Mouse (Mus musculus) forebrain, embryonic 15.5 days (tissue): ENCODE results near the gene Macrod1. TPM values are rescaled to one million over a fixed set of nuclear protein-coding genes. Genes with fewer than 3 reads are reported as not detected.
A peak's percentile ranks its signal among the peaks of the same experiment; 100 is the strongest.

Experiments used
- ATAC-seq: fragments of 200-750 bp; cut with Nextera tagmentation; replicated peaks from 2 replicates; pipeline ENCODE4 v1.8.0; 2017; ENCODE audit warnings: mild to moderate bottlenecking, moderate TSS enrichment, moderate library complexity
- H3K27ac ChIP-seq: fragments of 300-500 bp; sonication (generic); replicated peaks from 2 replicates; pipeline ENCODE4 v1.5.1; 2015; ENCODE audit warnings: mild to moderate bottlenecking, inconsistent platforms
- H3K27me3 ChIP-seq: fragments of 300-500 bp; sonication (generic); 2 replicates; pipeline ENCODE4 v1.6.1; 2015; ENCODE audit warnings: inconsistent platforms
- H3K36me3 ChIP-seq: fragments of 300-500 bp; sonication (generic); 2 replicates; pipeline ENCODE4 v1.6.1; 2015; ENCODE audit warnings: mild to moderate bottlenecking, inconsistent platforms
- H3K4me1 ChIP-seq: fragments of 300-500 bp; sonication (generic); 2 replicates; pipeline ENCODE4 v1.6.1; 2015; ENCODE audit warnings: inconsistent platforms
- H3K4me2 ChIP-seq: fragments of 300-500 bp; sonication (generic); replicated peaks from 2 replicates; pipeline ENCODE4 v1.6.1; 2015; ENCODE audit warnings: mild to moderate bottlenecking, inconsistent platforms
- H3K4me3 ChIP-seq: fragments of 300-500 bp; sonication (generic); 2 replicates; pipeline ENCODE4 v1.5.1; 2015; ENCODE audit warnings: mild to moderate bottlenecking, inconsistent platforms
- H3K9ac ChIP-seq: fragments of 300-500 bp; sonication (generic); replicated peaks from 2 replicates; pipeline ENCODE4 v1.6.1; 2015; ENCODE audit warnings: mild to moderate bottlenecking, inconsistent platforms
- H3K9me3 ChIP-seq: fragments of 300-500 bp; sonication (generic); 2 replicates; pipeline ENCODE4 v1.6.1; 2016; ENCODE audit warnings: inconsistent platforms
- WGBS: fragments of 180-500 bp; shearing (Covaris S2); methylation state at CpG from one replicate; pipeline ENCODE4 v1.1.7; 2015; ENCODE audit warnings: mixed read lengths; 5-methylcytosine and 5-hydroxymethylcytosine counted together
- polyA plus RNA-seq: library from polyadenylated mRNA; unstranded; fragments of >200 nt; fragmentation: Nextera tagmentation; extraction: Ambion mirVana; gene quantifications from 2 replicates; pipeline ENCODE4 v1.2.1, GENCODE M21; 2015

The Macrod1 gene
- polyA plus RNA-seq, 1 experiment from 2014 or later, result 6.0 TPM

GRCm38 (mm10) chr19:7205326-7205725, 148.7 kb downstream of the Macrod1 start:
- Histone ChIP-seq H3K27me3 (no peaks in the 10 kb centered on the region), H3K9ac (peak overlapping the region; percentile 80), H3K36me3 (peaks cover 36% of the 10 kb centered on the region), H3K4me1 (peaks cover 28% of the 10 kb centered on the region), H3K4me3 (peak overlapping the region; percentile 76), H3K27ac (peak overlapping the region; percentile 95), H3K9me3 (no peaks in the 10 kb centered on the region), H3K4me2 (peak overlapping the region; percentile 88)
- ATAC-seq, result 0 out of 2 replicates have a peak, but pooled peaks have one; percentile 4
- WGBS, result 27% methylated on average over 7 of the region's 7 CpGs

DNA sequence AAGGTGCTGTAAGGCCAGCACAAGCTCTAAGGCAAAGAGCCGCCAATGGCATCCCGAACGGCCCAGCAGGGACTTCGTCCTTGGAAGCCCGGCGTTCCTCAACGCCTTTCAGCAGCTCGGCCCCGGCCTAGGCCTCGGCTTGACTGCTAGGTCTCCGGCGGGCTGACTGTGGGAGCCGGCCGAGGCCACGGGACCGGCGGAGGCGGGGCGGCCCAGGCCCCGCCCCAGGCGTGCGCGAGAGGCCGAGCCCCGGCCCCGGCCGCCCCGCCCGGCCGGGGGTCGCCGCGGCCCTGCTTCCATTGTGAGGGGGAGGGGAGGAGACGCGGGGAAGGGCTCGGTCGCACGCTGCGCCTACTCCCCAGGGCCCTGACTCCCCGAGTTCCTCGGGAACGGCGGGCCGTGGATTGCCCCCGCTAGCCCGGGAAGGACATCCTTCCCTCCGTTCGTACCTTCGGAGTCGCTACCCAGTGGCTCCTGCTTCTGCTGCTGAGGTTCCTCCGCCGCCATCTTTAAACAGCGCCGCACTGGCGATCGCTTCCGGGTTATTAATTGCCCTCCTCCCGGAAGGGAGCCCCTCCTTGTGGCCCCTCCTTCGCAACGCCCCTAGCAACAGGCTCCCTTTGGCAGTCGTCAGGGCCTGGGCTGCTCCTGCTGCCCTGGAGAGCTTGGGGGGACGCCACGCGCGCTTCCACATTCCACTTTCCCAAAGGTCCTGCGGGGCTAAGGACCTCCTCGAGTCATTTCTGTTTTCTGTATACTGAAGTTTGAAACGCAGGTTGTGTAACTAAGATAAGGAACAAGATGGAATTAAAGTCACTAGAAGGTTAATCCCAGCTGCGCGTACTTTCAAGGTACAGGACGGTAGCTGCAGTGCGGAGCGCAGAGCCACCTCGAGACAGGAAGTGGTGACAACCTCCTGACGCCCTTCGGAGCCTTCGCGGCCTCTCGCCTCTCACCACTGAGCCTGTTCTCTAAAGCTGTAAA, 149.4 kb downstream of the Macrod1 start, which contains the start of gene Otub1:
TSS of gene Otub1 (minus strand) at position 564 of the 984 bp plus-strand sequence.
- peak within 1 kb of the TSS; percentile 95 for H3K27ac ChIP-seq
- peaks cover 28% of the 10 kb centered on the region for H3K4me1 ChIP-seq
- under 1% methylated on average over 75 of the region's 79 CpGs for WGBS
- peak within 1 kb of the TSS; percentile 80 for H3K9ac ChIP-seq
- peak within 1 kb of the TSS; percentile 88 for H3K4me2 ChIP-seq
- peak within 1 kb of the TSS; percentile 76 for H3K4me3 ChIP-seq
- no peaks in the 10 kb centered on the region for H3K27me3 ChIP-seq
- peaks cover 29% of the 10 kb centered on the region for H3K36me3 ChIP-seq
- H3K9me3 ChIP-seq, result no peaks in the 10 kb centered on the region
- peak; percentile 97 for ATAC-seq

DNA sequence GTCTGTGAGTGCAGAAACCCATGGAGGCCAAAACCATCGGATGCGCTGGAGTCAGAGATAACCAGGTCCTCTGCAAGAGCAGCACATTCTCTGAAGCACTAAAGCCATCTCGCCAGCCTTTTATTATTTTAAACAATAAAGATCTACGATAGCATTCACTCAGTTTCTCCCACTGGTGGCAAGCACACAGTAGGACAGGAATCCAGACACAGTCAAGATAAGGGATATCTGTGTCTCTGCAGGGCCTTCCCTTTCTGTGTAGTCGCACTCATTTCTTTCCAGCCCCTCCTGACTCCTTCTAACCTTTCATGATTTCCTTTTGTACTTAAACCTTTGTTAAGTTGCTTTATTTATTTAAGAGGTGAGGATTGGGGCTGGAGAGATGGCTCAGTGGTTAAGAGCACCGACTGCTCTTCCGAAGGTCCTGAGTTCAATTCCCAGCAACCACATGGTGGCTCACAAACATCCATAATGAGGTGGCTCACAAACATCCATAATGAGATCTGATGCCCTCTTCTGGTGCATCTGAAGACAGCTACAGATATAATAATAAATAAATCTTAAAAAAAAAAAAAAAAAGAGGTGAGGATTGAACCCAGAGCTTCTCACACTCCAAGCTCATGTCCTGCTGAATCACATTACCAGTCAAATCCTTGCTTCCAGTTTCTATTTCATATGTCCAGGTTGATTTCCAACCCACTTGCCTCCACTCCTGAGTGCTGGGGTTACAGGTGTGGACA, 153.5 kb downstream of the Macrod1 start:
- H3K27me3 ChIP-seq, result no peaks in the 10 kb centered on the region
- peaks cover 24% of the 10 kb centered on the region for H3K4me1 ChIP-seq
- ATAC-seq, result no peak
- no peaks in the 10 kb centered on the region for H3K9me3 ChIP-seq
- no peak overlapping the region for H3K27ac ChIP-seq
- no peak overlapping the region for H3K9ac ChIP-seq
- H3K4me3 ChIP-seq, result no peak overlapping the region
- H3K4me2 ChIP-seq, result no peak overlapping the region
- WGBS, result 93% methylated on average over 7 of the region's 7 CpGs
- peaks cover 16% of the 10 kb centered on the region; the same call in 1 of the 2 replicates for H3K36me3 ChIP-seq

GRCm38 (mm10) chr19:7212216-7212615, 155.6 kb downstream of the Macrod1 start:
- no peak for ATAC-seq
- H3K9ac ChIP-seq, result no peak overlapping the region
- no peak overlapping the region for H3K4me3 ChIP-seq
- 89% methylated on average over 1 of the region's 1 CpGs for WGBS
- H3K27me3 ChIP-seq, result no peaks in the 10 kb centered on the region
- no peak overlapping the region for H3K27ac ChIP-seq
- H3K4me1 ChIP-seq, result peaks cover 30% of the 10 kb centered on the region
- H3K9me3 ChIP-seq, result no peaks in the 10 kb centered on the region
- peaks cover 16% of the 10 kb centered on the region; the same call in 1 of the 2 replicates for H3K36me3 ChIP-seq
- no peak overlapping the region for H3K4me2 ChIP-seq

DNA sequence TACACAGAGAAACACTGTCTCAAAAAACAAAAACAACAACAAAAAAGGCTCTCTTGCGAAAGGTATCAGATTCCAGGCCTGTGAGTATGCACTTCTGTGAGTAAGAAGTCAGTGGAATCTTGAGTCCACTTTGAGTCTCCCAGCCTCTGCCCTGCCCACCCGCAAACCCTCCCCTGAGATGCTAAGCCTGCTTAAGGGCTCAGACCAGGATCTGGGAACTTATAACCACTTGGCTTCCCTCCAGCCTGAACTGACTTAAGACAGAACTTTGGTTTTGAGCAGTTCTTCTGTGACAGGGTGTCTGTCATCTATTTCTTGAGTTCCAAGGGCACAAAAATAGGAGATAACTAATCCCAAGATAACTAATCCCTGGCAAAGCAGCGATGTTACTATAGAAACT, 156.4 kb downstream of the Macrod1 start:
- H3K4me3 ChIP-seq, result no peak overlapping the region
- no peak overlapping the region for H3K27ac ChIP-seq
- ATAC-seq, result no peak
- H3K4me1 ChIP-seq, result peaks cover 33% of the 10 kb centered on the region
- 96% methylated on average over 3 of the region's 3 CpGs for WGBS
- no peaks in the 10 kb centered on the region for H3K9me3 ChIP-seq
- peaks cover 16% of the 10 kb centered on the region; the same call in 1 of the 2 replicates for H3K36me3 ChIP-seq
- no peak overlapping the region for H3K9ac ChIP-seq
- no peak overlapping the region for H3K4me2 ChIP-seq
- no peaks in the 10 kb centered on the region for H3K27me3 ChIP-seq

DNA sequence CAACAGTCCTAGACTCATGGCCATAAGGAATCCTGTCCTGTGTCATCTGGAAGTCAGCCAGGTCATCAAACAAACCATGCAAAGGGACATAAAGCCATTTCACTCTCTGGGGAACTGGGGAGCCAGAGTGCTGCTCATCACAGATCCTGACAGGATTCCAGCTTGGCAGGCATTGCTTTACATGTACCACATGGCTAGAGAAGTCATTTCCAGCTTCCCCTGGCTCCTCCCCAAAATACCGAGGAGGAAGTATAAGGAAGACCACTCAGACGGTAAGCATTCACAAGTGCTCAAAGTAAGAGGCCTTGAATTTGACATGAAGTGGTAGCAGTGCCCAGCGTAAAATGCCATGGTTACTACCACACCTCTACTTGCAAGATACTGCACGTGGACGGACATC, 157.9 kb downstream of the Macrod1 start:
- no peak for ATAC-seq
- no peaks in the 10 kb centered on the region for H3K27me3 ChIP-seq

DNA sequence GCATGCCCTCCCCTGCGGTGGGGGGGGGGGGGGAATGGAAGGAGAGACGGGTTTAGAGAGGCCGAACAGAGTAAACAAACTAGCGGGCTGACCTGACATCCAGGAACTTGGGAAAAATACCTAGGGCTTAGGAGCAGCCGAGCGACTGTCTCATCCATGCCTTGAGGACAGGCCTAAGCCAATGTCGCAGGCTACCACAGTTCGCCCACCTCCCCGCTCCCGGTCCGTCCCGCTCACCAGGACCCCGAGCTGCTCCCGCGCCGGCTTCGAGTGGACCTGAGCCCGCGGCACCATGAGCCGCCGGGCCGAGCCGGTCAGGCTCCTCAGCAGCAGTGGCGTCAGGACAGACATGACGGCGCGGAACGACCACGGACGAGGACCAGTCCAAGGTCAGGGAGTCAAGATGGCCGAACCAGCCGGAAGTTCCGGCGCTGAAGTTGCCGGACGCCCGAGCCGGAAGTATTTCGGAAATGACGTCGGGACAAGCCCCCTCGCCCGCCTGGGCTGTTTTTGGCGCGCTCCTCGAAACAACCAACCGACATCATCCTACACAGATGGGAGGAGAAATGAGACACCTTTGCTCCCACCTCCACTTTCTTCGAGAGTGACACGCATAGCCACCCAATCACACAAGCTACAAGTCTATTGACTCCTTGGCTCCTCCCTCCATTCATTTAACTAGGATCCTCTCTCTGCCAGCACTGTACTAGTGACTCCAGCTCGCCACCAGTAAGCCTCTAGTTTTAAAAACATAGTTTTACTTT, 160.7 kb downstream of the Macrod1 start, which contains the start of gene Cox8a:
TSS of gene Cox8a (minus strand) at position 455 of the 764 bp plus-strand sequence.
- Histone ChIP-seq H3K27me3 (no peaks in the 10 kb centered on the region), H3K4me3 (peak within 1 kb of the TSS; percentile 93), H3K4me2 (peak within 1 kb of the TSS; percentile 78), H3K27ac (peak within 1 kb of the TSS; percentile 83), H3K9ac (peak within 1 kb of the TSS; percentile 76), H3K36me3 (peaks cover 16% of the 10 kb centered on the region; the same call in 1 of the 2 replicates), H3K4me1 (peaks cover 36% of the 10 kb centered on the region), H3K9me3 (no peaks in the 10 kb centered on the region)
- WGBS, result under 1% methylated on average over 50 of the region's 50 CpGs
- ATAC-seq, result peak; percentile 98

More for the DNA sequence above, 157.9 kb downstream of the Macrod1 start:
- 76% methylated on average over 5 of the region's 5 CpGs for WGBS
- H3K4me1 ChIP-seq, result peaks cover 36% of the 10 kb centered on the region
- H3K27ac ChIP-seq, result peak overlapping the region; percentile 23; the same call in 1 of the 2 replicates
- H3K9me3 ChIP-seq, result no peaks in the 10 kb centered on the region
- peaks cover 16% of the 10 kb centered on the region; the same call in 1 of the 2 replicates for H3K36me3 ChIP-seq
- no peak overlapping the region for H3K4me2 ChIP-seq
- H3K4me3 ChIP-seq, result no peak overlapping the region
- no peak overlapping the region for H3K9ac ChIP-seq

- no peak for ATAC-seq
- Histone ChIP-seq H3K9me3 (no peaks in the 10 kb centered on the region), H3K27me3 (no peaks in the 10 kb centered on the region), H3K4me1 (peaks cover 36% of the 10 kb centered on the region), H3K4me3 (peak overlapping the region; percentile 93), H3K36me3 (peaks cover 16% of the 10 kb centered on the region; the same call in 1 of the 2 replicates), H3K27ac (peak overlapping the region; percentile 41; the same call in 1 of the 2 replicates), H3K4me2 (peak overlapping the region; percentile 78), H3K9ac (peak overlapping the region; percentile 76; the same call in 1 of the 2 replicates)
- WGBS, result 5% methylated on average over 6 of the region's 6 CpGs
Measured at GRCm38 (mm10) chr19:7217926-7218267, 161.3 kb downstream of the Macrod1 start.

GRCm38 (mm10) chr19:7218753-7219152, 162.1 kb downstream of the Macrod1 start:
- H3K4me2 ChIP-seq, result no peak overlapping the region

GRCm38 (mm10) chr19:7222196-7222595, 165.6 kb downstream of the Macrod1 start:
- ATAC-seq, result no peak
- Histone ChIP-seq H3K27me3 (no peaks in the 10 kb centered on the region), H3K36me3 (peaks cover 14% of the 10 kb centered on the region), H3K4me3 (no peak overlapping the region), H3K4me2 (no peak overlapping the region), H3K4me1 (peaks cover 6% of the 10 kb centered on the region), H3K9ac (no peak overlapping the region), H3K27ac (no peak overlapping the region), H3K9me3 (no peaks in the 10 kb centered on the region)
- 87% methylated on average over 6 of the region's 6 CpGs for WGBS

More at GRCm38 (mm10) chr19:7218753-7219152, 162.1 kb downstream of the Macrod1 start:
- Histone ChIP-seq H3K27ac (no peak overlapping the region), H3K9me3 (no peaks in the 10 kb centered on the region), H3K27me3 (no peaks in the 10 kb centered on the region), H3K9ac (no peak overlapping the region), H3K4me3 (no peak overlapping the region), H3K36me3 (peaks cover 11% of the 10 kb centered on the region; the same call in 1 of the 2 replicates), H3K4me1 (peaks cover 36% of the 10 kb centered on the region)
- 94% methylated on average over 5 of the region's 5 CpGs for WGBS
- no peak for ATAC-seq

- H3K9me3 ChIP-seq, result no peaks in the 10 kb centered on the region
- no peak overlapping the region for H3K9ac ChIP-seq
- H3K36me3 ChIP-seq, result peaks cover 24% of the 10 kb centered on the region
- H3K27ac ChIP-seq, result no peak overlapping the region
- no peak for ATAC-seq
- no peaks in the 10 kb centered on the region for H3K27me3 ChIP-seq
- H3K4me3 ChIP-seq, result no peak overlapping the region
- no peak overlapping the region for H3K4me2 ChIP-seq
- no peaks in the 10 kb centered on the region for H3K4me1 ChIP-seq
Measured at GRCm38 (mm10) chr19:7223488-7223887, 166.9 kb downstream of the Macrod1 start.
